11 mouse cellular contexts compared by ENCODE assay signal in genomic region chr4:132567361-132567779, GRCm38 (mm10). TPM values are rescaled to one million over a fixed set of nuclear protein-coding genes. Genes with fewer than 3 reads are reported as not detected.
DNase-seq lines count a peak whose midpoint lies in the region; ATAC-seq and TF ChIP-seq lines count a peak whose summit lies in the region.
"Had no signal": no experiment of that assay in that cellular context is flagged by ENCODE, and none has a peak within 500 bp of the region (broad histone marks: within the 10 kb centered on the region; RNA-seq: fewer than 3 reads in every experiment).

No protein-coding gene starts in this region.

- no peak overlapping the region for H3K4me2 ChIP-seq in kidney, postnatal 0 days (ENCODE audit: low read length)
- no peak overlapping the region for H3K4me2 ChIP-seq in midbrain, embryonic 11.5 days
- H3K4me2 ChIP-seq: hindbrain, embryonic 15.5 days had no signal

- intact Hi-C loops in heart, postnatal 14 days (cut with DNase I) = loop anchor here (5.0 kb wide), 1 partner anchor 55 kb away; no protein-coding TSS in a partner anchor

- no peak overlapping the region for H3K4me3 ChIP-seq in kidney, postnatal 0 days (replicated peaks; ENCODE audit: low read depth, low read length)
- H3K4me3 ChIP-seq in midbrain, embryonic 11.5 days (ENCODE audit: low read depth, low read length) = no peak overlapping the region
- H3K4me3 ChIP-seq: embryonic facial prominence, embryonic 10.5 days; hindbrain, embryonic 15.5 days had no signal

- WGBS in kidney, postnatal 0 days = 70% methylated on average over 9 of the region's 9 CpGs
- WGBS in midbrain, embryonic 11.5 days = 75% methylated on average over 9 of the region's 9 CpGs

- H3K9me3 ChIP-seq in kidney, postnatal 0 days (replicated peaks; ENCODE audit: low read length) = no peaks in the 10 kb centered on the region
- peaks cover 2% of the 10 kb centered on the region; the same call in 1 of the 2 replicates for H3K9me3 ChIP-seq in midbrain, embryonic 11.5 days (ENCODE audit: control insufficient read depth, low read length)
- H3K9me3 ChIP-seq: hindbrain, embryonic 15.5 days had no signal

- DNase-seq in kidney, postnatal 0 days (ENCODE audit: low spot score) = peak; percentile 18
- DNase-seq in kidney, adult 8-10 months = no peak
- peak; percentile 32 for DNase-seq in adrenal gland, adult 8-10 months
- DNase-seq in heart, postnatal 14 days = peak; percentile 24 to 44
- DNase-seq in midbrain, embryonic 11.5 days (ENCODE audit: low spot score, missing footprints) = no peak
- DNase-seq in left cerebral cortex, adult 18-20 months (ENCODE audit: low spot score in 2 of 2) = no peak
- DNase-seq: right cerebral cortex, postnatal 25 days; thymus, postnatal 25 days had no signal

- TF ChIP-seq CTCF in kidney, postnatal 0 days (IDR thresholded peaks at IDR 0.05; ENCODE audit: low read depth) = no peak

- H3K36me3 ChIP-seq in kidney, postnatal 0 days (ENCODE audit: insufficient read depth, low read length) = no peaks in the 10 kb centered on the region
- H3K36me3 ChIP-seq in midbrain, embryonic 11.5 days (ENCODE audit: control insufficient read depth, insufficient read depth, low read length) = no peaks in the 10 kb centered on the region
- H3K36me3 ChIP-seq: embryonic facial prominence, embryonic 10.5 days; hindbrain, embryonic 15.5 days had no signal

- no peak overlapping the region for H3K9ac ChIP-seq in kidney, postnatal 0 days (ENCODE audit: low read depth, low read length)
- no peak overlapping the region for H3K9ac ChIP-seq in midbrain, embryonic 11.5 days (ENCODE audit: low read length)
- H3K9ac ChIP-seq: hindbrain, embryonic 15.5 days had no signal

- H3K27ac ChIP-seq in kidney, postnatal 0 days = no peak overlapping the region
- no peak overlapping the region for H3K27ac ChIP-seq in midbrain, embryonic 11.5 days (ENCODE audit: low read depth, low read length)
- H3K27ac ChIP-seq: embryonic facial prominence, embryonic 10.5 days; hindbrain, embryonic 15.5 days had no signal

- ATAC-seq in kidney, postnatal 0 days (replicated peaks; ENCODE audit: low FRiP score, low read depth) = no peak
- ATAC-seq in monocyte, adult 5-6 weeks (replicated peaks; ENCODE audit: insufficient number of reproducible peaks, low FRiP score, low TSS enrichment, poor library complexity, severe bottlenecking) = peak; percentile 82
- no peak for ATAC-seq in midbrain, embryonic 11.5 days (ENCODE audit: low FRiP score)

- H3K4me1 ChIP-seq in kidney, postnatal 0 days (replicated peaks; ENCODE audit: insufficient read depth, low read length) = no peaks in the 10 kb centered on the region
- no peaks in the 10 kb centered on the region for H3K4me1 ChIP-seq in midbrain, embryonic 11.5 days (ENCODE audit: control insufficient read depth, insufficient read depth, low read length)
- H3K4me1 ChIP-seq: hindbrain, embryonic 15.5 days had no signal

- H3K27me3 ChIP-seq in kidney, postnatal 0 days (ENCODE audit: insufficient read depth, low read length) = no peaks in the 10 kb centered on the region
- H3K27me3 ChIP-seq in midbrain, embryonic 11.5 days (ENCODE audit: control insufficient read depth, insufficient read depth, low read length) = no peaks in the 10 kb centered on the region
- H3K27me3 ChIP-seq: hindbrain, embryonic 15.5 days had no signal

RNA-seq across cellular contexts. Expression of gene Ptafr, which starts 3.5 kb away (rescaled TPM):
- 0.64 and 0.75 TPM in 2 replicates for polyA plus RNA-seq in kidney, postnatal 0 days (2015; fragmentation: Nextera tagmentation; extraction: Ambion mirVana)
- 1 to 10 TPM; 1.6 to 6.1 (median 3.8) TPM for total RNA-seq in adrenal gland, adult 8-10 months (2022)
- total RNA-seq in heart, postnatal 14 days (2021) = 1 to 10 TPM; 1.1 to 2.0 TPM
- 3.6 to 28.2 TPM (median 24.8 TPM) in 3 replicates for total RNA-seq in monocyte, adult 5-6 weeks (2017)
- 0.31 and 0.63 TPM in 2 replicates for polyA plus RNA-seq in midbrain, embryonic 11.5 days (2014; fragmentation: Nextera tagmentation; extraction: Ambion mirVana)
- total RNA-seq in left cerebral cortex, adult 18-20 months (2021) = 1 to 10 TPM; 1.4 to 1.7 TPM

RNA-seq across cellular contexts. Expression of gene Dnajc8, which starts 32.0 kb away (rescaled TPM):
- 162 and 170 TPM in 2 replicates for polyA plus RNA-seq in kidney, postnatal 0 days (2015; fragmentation: Nextera tagmentation; extraction: Ambion mirVana)
- total RNA-seq in adrenal gland, adult 8-10 months (2022) = 100 to 1,000 TPM in 2 of 4 experiments, 10 to 100 TPM in 2; 92.6 to 121 (median 106) TPM
- total RNA-seq in heart, postnatal 14 days (2021) = 10 to 100 TPM; 50.2 to 51.7 TPM
- total RNA-seq in monocyte, adult 5-6 weeks (2017) = 510 to 713 TPM (median 673 TPM) in 3 replicates
- polyA plus RNA-seq in midbrain, embryonic 11.5 days (2014; fragmentation: Nextera tagmentation; extraction: Ambion mirVana) = 228 and 245 TPM in 2 replicates
- total RNA-seq in left cerebral cortex, adult 18-20 months (2021) = 10 to 100 TPM; 85.4 to 90.8 TPM

RNA-seq across cellular contexts. Expression of gene Atpif1, which starts 33.9 kb away (rescaled TPM):
- 1,652 and 1,801 TPM in 2 replicates for polyA plus RNA-seq in kidney, postnatal 0 days (2015; fragmentation: Nextera tagmentation; extraction: Ambion mirVana)
- total RNA-seq in adrenal gland, adult 8-10 months (2022) = 100 to 1,000 TPM; 275 to 400 (median 333) TPM
- 100 to 1,000 TPM; 399 to 455 TPM for total RNA-seq in heart, postnatal 14 days (2021)
- total RNA-seq in monocyte, adult 5-6 weeks (2017) = 103 to 180 TPM (median 116 TPM) in 3 replicates
- 1,016 and 1,079 TPM in 2 replicates for polyA plus RNA-seq in midbrain, embryonic 11.5 days (2014; fragmentation: Nextera tagmentation; extraction: Ambion mirVana)
- total RNA-seq in left cerebral cortex, adult 18-20 months (2021) = 100 to 1,000 TPM; 462 to 494 TPM

RNA-seq across cellular contexts. Expression of gene Sesn2, which starts 57.1 kb away (rescaled TPM):
- 18.1 and 20.1 TPM in 2 replicates for polyA plus RNA-seq in kidney, postnatal 0 days (2015; fragmentation: Nextera tagmentation; extraction: Ambion mirVana)
- 10 to 100 TPM; 13.4 to 16.2 (median 14.4) TPM for total RNA-seq in adrenal gland, adult 8-10 months (2022)
- 1 to 10 TPM; 3.8 to 3.9 TPM for total RNA-seq in heart, postnatal 14 days (2021)
- total RNA-seq in monocyte, adult 5-6 weeks (2017) = 4.9 to 6.0 TPM (median 5.2 TPM) in 3 replicates
- 4.9 and 5.1 TPM in 2 replicates for polyA plus RNA-seq in midbrain, embryonic 11.5 days (2014; fragmentation: Nextera tagmentation; extraction: Ambion mirVana)
- total RNA-seq in left cerebral cortex, adult 18-20 months (2021) = 10 to 100 TPM; 10.6 to 11.4 TPM

Comparison
In these comparisons a context has a peak if more than half of its experiments do, and no peak if none do; other contexts are left out.
1. DNase-seq: peak in kidney, postnatal 0 days (single experiment), adrenal gland, adult 8-10 months (single experiment) and heart, postnatal 14 days (2 of 2); none in kidney, adult 8-10 months (0 of 2), midbrain, embryonic 11.5 days (single experiment) and left cerebral cortex, adult 18-20 months (0 of 2).